Mouse (Mus musculus): ENCODE measurements at regions not wholly inside any gene's neighbourhood (a gene's known extent, or its start where the extent isn't known, plus 50 kb on each side); places are given as distances from the start of the nearest gene placed in this dataset.
A peak's percentile ranks its signal among the peaks of the same experiment; 100 is the strongest.

DNA sequence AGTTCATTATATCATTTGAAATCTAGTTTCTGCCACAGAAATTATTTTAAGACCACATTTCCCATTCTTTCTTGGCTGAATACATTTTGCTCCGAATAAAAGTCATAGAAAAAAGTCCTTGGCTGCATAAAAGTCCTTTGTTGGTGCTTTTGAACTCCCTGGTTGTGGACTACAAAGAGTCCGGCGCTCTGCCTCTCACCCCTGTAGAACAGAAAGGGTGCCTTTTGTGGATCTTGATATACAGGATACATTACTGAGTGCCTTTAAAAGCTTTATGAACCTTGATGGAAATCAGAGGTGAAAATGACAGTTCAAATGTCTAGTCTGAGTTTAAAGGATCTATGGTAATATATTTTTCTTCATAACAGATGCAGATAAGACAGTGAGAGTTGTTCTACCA lies 355.5 kb downstream of the Anxa1 start:
- DNase-seq: no peak

DNA sequence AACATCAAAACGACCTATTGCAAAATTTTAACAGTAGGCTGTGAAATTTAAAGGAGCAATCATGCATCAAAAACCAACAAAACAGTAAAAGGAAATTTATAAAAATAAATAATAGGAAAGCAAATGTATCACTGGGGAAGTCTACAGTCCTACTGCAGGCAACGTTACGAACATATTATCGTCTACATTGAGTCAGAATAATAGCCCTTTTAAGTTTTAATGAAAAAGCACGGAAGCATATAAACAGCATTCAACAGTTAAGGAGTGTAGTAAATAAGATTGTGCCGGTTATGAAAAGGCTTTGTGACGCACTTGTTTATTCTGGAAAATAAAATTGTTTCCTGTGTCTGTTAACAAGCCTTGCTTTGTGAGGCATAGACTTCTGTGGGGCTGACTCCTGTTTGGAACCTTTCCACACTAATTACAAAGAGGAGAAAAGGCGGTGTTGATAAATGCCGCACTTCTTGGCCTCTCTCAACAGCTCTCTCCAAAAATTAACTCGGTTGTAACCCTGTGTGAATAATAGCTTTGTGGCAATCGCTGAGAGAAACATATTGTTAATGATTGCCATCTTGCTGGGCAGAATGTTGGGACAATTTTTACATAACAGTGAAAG lies 363.0 kb downstream of the Anxa1 start:
- peak; percentile 15 for DNase-seq

GRCm38 (mm10) chr19:20014114-20014513 lies 376.6 kb downstream of the Anxa1 start:
- DNase-seq: no peak

DNA sequence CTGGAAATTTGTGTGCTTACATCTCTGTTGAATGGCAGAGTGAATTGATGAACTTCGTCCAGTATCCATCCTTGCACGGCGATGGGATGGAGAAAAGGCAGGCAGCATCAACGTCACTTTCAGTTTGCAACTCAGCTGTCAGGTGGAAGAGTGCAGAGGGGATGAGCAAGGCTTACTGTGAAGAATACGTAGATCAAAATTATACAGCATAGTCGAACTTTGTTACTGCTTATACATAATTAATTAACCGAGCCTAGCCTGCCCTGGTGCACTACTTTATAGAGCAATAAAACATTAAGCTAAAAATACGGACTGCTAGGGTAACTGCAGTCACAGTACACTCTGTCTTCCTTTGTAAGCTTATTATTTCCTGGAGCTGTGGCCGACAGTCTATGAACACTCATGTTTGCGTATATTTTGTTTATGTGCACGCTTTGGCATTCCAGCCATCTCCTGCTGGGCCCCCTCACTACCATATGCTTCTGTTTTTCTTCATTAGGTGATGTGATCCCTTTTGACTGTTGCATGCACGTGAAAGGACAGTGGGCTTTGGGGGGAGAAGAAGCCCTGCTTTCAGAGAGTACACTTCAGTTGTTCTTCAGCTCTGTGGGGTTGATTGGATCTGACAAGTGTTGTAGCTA lies 380.8 kb downstream of the Anxa1 start:
- no peak for DNase-seq

DNA sequence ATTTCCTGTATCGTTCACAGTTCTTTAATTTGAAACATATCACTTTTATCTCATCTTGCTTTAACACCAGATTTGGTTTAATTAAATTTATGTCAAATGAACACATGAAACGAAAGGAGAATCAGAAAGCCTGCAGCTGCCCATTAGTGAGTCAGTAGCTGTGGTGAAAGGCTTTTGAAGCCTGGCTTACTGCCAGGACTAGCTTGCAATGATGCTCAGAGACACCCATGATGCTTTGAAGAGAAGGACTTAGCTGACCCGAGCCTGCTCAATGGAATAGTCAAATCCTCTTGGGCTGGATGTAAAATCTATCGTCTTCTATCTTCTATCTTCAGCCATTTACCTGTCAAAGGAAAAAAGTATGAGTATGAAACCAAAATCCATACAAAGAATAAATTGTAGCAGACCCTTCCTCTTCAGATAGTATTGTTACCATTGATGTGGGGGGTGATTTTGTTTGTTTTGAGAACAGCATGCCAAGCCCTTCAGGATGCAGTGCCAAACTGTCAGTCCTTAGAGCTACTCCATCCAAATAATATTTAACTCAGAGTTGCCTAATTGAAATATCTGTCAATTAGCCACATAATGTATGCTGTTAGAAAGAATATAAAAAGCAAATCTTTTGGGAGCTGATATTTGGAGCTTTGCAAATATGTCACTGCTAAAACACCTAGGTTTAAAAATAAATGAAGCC lies 384.7 kb downstream of the Anxa1 start:
- DNase-seq: no peak

DNA sequence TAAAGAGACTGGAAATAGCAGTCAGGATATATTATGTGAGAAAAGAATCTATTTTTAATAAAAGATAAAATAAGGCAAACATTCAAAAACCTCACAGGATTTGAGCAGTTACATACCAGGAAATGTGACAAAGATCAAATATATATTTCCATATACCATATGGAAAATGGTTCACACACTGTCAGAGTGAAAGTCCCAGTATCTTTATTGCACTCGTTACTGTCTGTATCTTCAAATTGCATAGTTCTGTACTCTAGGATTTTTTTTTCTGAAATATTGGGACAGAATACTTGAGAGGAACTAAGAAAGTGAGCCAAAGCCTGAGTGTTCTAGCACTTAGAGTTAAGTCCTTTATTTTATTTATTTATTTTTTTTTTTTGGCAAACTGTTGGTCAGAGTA lies 403.5 kb downstream of the Anxa1 start:
- no peak for DNase-seq

- DNase-seq: no peak
These were observed 411.9 kb downstream of the Anxa1 start for GRCm38 (mm10) chr19:19978816-19979215.

DNA sequence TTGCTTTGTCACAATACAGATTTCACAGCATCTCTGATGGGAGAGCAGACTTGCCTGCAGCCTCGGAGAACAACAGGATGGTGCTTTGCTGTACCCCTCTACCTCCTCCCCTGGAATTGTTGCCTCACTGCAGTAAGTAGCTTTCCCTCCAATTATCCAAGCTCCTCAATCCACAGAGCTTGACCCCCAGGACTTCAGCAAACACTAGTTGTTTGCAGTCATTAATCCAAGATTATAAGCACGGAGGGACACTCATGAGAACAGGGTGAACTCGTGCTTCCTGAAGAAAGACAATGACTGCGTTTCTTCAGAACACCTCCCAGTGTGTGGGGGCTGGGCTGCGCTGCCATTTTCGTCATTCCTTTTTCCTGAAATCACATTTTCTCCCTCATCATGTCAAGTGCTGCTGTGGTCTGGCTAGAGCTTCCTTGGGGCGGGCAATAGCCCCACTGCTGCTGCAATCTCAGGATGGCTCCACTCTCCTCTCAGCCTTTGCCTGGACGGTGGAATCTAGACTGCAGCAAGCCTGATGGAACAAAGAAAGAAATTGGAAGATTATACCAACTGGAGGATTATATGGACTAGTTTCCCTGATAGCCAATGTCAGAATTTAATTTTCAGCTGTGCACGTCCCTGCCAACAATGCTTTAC lies 413.0 kb downstream of the Anxa1 start:
- no peak for DNase-seq

DNA sequence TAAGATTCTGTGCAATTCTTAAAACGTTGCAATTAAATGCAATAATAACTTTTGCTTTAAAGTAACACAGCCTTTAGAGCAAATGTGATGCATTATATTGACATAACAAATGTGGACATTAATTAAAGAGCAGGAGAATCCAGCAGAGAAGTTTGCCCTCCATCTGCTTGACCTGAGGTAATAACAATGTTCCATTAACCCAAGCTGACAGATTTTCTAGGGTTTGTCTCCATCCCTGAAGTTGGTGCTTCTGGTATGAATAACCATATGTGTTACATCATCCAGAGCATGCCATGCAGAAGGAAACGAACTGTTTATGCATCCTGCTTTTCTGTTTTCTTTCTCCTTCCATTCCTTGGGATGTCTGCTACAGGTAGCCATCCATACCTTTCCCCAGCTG lies 414.0 kb downstream of the Anxa1 start:
- no peak for DNase-seq

DNA sequence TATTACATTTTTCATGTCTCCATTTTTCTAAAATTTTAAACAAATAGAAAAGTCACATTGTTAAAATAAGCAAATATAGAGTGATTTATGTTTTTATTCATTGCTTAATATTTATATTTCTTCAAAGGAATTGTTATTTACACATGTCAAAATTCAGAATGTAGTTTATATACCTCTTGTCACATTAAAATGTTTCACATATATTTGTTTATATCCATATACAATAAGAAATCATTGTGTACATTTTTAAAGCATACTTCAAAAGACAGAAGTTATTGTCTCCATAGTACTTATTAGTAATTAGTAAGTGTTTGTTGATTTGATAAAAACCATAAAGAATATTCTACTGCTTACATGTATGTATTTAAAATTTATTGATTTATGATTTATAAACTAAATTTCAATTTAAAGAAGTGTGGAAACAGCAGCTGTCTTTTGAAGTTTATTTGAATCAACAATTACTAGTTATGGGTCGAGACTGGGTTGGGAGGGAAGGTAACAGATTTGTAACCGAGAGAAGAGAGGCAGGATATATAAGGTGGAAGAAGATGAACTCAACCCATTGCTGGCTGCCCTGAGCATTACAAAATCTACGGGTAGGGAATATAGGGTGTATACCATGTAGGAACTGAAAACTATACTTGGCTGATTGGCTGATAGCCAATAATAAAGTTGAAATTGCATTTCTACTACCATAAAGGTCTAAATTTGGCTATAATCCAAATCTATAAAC lies 420.8 kb downstream of the Anxa1 start:
- DNase-seq: no peak

DNA sequence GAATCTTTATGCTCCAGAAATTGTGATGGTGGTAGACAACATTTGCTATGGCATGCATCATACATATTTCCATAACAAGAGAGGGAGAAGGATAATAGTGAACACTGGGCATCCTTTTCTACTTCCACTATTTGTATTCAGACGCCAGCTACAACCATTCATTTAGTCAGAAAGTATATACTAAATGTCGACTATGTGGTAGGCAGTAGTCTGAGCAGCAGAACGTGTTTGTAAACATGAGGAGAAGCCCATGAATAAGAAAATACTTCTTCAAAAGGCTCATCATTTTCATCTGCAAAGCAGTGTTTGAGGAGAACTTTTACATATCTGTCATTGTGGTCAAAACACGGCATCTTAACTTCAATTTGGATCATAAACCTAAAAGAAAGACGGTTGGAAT lies 421.4 kb downstream of the Anxa1 start:
- no peak for DNase-seq

- no peak for DNase-seq
These were observed 445.5 kb downstream of the Anxa1 start for GRCm38 (mm10) chr19:19945247-19945646.

GRCm38 (mm10) chr19:19942697-19943096 lies 448.0 kb downstream of the Anxa1 start:
- DNase-seq: no peak

- no peak for DNase-seq
These were observed 469.6 kb downstream of the Anxa1 start for GRCm38 (mm10) chr19:19921109-19921508.

DNA sequence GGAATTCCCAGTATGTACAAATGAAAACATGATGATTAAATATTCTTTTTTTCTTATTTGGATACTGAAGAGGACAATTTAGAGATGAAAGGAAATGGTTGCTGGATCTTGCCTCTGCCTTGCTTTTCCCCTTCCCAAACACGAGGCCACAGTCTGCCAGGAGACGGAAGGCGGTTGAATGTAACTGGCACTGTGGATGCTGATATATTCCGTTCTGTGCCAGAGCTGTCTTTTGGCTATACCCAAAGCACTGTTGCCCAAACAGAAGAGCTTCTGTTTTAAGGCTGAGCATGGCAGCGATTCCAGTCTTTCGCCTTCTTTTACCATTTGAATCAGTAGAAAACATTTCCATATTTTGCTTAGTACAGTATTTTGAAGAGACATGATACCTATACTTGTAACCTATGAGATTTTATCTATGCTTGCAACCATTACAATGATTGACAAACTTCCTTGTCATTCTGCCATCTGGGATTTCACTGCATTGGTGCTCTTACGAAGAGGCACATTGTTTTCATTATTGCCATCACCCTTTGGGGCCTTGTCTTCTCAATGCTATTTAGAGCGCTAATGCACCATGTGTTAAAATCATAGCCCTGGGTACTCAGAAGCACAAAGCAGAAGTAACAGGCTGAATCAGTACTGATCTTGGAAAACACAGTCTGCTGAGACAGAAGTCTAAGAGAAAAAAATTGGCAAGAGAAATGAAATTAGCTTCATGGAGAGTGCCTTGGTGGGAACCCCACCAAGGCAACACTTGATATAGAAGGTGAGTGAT lies 504.6 kb downstream of the Anxa1 start:
- DNase-seq: no peak

- no peak for DNase-seq
These were observed 509.8 kb downstream of the Anxa1 start for GRCm38 (mm10) chr19:19880895-19881294.

DNA sequence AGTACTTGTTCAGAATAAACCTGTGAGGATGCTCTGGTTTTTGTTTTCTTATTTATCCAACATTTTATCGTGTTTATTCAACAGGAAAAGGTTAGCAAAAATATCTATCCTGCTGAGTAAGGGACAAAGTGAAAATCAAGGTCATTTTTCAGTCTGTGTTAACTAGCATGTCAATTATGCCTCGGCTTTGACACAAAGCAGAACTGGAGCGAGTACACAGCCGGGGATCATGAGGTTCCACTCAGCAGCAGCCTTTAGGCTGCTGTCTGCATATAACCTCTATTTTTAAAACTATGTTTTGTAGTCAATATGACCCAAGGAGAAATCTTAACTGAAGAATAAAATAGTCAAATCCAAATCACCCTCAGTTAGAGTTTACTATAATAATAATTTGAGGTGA lies 542.6 kb downstream of the Anxa1 start:
- no peak for DNase-seq

- DNase-seq: no peak
These were observed 582.8 kb downstream of the Anxa1 start for GRCm38 (mm10) chr19:19807992-19808391.

GRCm38 (mm10) chr19:19793835-19794234 lies 596.9 kb downstream of the Anxa1 start:
- DNase-seq: no peak

GRCm38 (mm10) chr19:19783507-19783906 lies 607.2 kb downstream of the Anxa1 start:
- DNase-seq: peak; percentile 21

- DNase-seq: no peak
These were observed 612.9 kb downstream of the Anxa1 start for GRCm38 (mm10) chr19:19777891-19778290.

DNA sequence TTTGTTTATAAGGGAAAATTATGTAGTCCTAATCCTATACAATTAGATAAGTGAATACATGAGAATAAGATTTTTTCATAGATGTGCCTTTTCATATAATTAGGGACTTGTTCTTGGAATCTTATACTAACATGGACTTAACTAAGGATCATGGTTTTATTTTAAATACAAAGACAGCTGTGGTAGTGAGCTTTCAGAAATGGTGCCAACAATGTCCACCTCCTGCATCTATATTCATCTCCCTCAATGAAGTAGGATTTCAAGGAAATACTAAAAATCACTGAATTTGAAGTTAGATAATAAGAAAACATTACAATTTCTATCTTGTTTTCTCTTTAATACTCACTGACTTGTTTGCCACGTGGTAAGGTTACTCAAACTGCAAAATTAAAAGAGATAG lies 619.8 kb downstream of the Anxa1 start:
- no peak for DNase-seq

Measured in kidney, adult 9 months (tissue).